Mouse (Mus musculus): ENCODE results near the gene Gm29106.

DNA sequence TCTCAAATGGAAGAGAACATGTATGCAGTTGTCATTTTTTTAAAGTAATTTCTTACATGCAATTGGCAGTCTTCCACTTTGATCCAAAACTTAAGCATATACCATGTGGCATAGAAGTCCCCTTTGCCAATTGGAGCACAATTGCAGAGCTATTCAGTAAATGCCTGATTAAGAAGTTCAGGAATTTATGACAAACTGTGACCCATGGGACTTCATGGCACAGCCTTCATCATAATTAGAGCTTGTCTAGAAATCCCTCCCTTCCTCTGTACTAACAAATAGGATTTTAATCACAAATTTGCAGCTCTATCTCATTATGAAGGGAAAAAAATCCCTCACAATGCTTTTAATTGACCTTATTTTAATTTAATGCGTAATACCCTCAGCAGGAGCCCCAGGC is 59.7 kb downstream of the Gm29106 start:
- TF ChIP-seq CTCF (IDR thresholded peaks at IDR 0.05; ENCODE audit: borderline replicate concordance, control insufficient read depth, extremely low read depth, insufficient read depth, low read length, poor library complexity) = no peak
- no peak for TF ChIP-seq POLR2A (IDR thresholded peaks at IDR 0.05; ENCODE audit: control insufficient read depth, extremely low read depth, insufficient read depth, low read length, poor library complexity)

Data from thymus, adult 2 months (tissue).